Mouse (Mus musculus) spleen, postnatal 14 days (tissue): ENCODE measurements around the gene Palld.

Source experiments
- DNase-seq, 2 experiments: peaks; one replicate each; pipeline ENCODE4 v3.0.0; 2021 to 2022; ENCODE audit warnings: low spot score in 2 of 2

The Palld gene

DNA sequence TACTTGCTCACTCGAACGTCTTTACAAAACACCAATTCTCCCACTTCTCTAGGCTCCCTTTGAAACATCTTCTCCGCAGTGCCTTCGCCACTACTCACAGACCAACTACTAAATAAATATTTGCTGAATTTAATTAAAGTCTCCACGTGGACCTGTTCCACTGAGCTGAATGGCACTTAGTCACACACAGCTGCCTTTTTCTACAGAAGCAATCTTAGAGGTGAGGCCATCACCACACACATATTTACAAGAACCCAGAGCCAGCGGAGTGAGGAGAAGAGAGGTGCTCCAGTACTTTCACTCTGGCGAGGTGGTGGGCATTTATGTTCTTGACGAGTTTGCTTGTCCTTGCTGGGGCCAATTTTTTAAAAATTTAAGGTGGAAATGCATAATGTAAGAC lies 346.3 kb downstream of the Palld start:
- no peak for DNase-seq

DNA sequence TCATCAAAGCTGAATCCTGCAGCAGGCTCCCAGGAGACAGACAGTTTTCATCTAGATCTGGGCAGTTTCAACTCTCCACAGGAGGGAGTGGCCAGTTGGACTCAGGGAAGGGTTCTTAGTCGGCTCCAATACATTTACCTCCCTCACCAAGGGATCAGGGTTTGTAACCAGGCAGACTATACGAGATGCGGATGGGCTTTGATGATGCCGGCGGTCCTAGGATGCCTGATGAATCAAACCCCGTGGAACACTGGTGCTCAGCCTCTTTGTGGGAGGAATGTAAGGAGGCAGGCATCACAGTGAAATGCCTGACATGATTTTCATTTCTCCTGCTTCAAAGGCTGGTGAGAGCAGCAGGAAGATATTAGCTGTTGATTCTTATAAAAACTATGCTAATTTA lies 347.1 kb downstream of the Palld start:
- DNase-seq = no peak

DNA sequence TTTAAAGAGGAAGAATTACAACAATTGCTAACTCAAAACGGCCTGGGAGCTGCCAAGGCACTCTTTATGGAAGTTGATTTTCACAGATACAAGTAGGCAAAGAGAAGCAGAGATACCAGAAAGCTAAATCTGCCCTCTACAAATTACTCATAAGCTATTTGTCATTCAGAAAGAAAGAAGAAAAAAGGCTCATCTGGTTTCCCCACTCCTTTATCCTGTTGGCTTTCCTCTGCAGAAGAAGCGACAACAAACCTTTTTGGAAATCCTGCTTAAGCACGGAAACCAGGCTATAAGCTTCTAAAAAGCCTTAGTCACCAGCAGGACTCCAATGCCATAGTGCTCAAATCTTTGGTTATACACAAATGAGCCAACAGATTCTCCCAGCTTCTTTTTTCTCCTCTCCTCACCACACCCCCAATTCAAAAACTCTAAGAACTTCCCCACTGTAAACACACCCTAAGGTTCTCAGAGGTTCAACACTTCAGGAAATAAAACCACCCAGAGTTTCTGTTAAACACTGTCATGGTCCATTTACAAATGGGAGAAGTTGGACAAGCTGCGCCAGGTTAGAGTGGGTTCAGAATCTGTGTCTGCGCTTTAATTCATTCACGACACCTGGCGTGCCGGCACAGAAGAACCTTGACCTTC lies 349.6 kb downstream of the Palld start:
- no peak for DNase-seq

DNA sequence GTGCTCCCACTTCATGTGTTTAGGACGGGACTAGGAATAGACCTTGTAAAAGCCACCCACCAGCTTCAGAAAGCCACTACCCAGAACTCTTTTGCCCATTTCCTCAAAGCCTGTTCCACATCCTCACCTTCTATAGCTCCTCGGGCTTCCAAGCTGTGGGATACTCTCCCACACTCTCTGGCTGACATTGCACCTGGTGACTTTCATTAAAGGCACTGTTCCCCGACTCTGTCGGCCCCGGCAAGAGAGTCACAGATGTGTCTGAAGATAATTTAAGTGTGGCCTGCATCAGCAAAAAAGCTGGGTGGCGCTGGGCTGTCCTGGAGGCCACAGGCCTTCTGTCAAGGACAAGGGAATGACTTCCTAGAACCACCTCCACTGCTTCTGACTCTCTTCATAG lies 350.3 kb downstream of the Palld start:
- DNase-seq = no peak

DNA sequence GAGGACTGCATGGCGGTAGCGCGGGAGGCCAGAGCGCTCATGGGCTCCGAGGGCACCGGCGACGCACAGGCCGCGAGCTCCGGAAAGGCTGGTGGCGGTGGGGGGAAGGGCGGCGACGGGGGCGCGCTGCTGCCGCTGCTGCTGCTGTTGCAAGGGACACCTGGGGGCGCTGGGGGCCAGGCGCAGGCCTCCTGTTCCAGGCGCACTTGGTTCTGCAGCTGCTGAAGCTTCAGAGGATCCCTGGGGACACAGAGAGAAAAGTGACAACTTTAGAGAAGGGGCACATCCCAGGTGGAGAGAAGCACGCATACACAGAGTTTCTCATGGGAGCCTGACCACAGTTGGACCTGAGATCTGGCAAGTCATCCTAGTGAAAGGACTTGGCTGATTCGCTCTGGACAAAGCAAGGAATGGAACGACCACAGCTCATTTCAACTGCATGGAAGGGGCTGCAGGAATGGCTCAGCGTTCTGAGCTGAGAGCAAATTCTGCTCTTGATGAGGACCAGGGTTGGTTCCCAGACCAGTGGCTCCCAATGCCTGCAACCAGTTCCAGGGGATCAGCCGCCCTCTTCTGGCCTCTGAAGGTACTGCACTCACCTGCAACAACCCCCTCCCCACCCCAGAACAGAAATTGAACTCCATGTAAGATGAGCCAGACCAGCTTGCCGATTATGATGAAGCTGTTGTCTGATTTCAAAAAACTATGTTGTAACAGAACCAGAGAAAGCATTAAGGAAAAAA lies 352.3 kb downstream of the Palld start:
- DNase-seq = no peak

DNA sequence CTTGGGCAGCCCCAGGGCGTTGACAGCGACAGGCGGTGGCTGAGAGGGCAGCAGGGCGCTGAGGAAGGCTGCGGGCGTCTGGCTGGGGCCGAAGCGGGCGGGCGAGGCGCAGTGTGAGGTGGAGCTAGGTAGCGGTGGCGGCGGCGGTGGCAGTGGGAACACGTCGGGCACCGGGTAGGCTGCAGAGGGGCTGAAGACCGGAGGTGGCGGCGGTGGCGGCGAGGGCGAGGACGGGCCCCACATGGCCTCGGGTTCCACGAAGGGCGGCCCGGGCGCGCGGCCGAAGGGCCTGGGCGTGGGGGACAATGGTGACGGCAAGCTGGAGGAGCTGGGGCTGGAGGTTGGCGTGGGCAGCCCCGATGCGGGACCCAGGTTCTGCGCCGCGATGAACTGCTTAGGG lies 352.9 kb downstream of the Palld start:
- no peak for DNase-seq

DNA sequence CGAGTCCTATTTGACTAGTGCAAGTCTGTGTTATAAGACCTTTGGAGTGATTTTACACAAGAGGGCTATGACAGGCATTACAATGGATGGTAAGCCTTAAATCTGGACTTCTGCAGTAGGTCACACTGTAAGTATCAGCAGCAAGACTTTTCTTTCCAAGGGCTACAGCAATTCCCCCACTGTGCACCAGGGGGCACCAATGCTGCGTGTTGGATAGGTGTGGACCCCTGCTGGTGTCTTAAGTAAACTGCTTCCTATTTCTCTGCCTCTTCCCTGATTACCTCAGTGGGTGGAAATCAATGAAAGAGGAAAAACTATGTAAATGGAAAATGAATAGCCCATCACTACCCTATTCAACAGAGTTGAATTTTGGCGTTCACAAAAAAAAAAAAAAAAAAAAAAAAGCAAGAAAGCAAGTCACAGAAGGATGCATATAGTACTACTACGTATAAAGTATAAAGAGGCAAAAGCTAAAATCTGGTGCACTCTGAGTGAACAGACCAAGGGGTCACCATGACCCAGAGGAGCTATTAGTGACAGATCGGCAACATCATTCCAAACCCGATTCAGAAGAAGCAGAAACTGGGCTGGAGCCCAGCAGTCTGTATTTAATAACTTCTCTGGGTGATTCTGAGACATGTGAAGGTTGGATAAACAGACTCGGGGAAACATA lies 362.5 kb downstream of the Palld start:
- DNase-seq = peak; percentile 28 to 62

DNA sequence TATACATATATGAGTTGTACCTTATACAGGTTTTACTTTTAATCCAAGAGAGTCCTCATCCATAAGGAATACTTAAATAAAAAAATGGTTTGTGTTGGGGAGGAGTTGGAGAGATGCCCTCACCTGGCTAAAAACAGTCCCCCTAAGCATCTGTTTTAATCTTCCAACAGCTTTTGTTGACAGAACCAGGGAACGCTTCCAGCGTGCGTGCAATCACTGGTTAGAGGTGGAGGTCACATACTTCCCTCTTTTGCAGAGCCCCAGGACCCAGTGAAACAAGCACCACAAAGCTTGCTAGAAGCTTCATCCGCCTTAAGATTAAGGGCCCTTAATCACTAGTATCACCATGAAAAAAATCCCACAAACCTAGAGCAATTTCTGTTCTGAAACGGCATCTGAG lies 365.0 kb downstream of the Palld start:
- no peak for DNase-seq

DNA sequence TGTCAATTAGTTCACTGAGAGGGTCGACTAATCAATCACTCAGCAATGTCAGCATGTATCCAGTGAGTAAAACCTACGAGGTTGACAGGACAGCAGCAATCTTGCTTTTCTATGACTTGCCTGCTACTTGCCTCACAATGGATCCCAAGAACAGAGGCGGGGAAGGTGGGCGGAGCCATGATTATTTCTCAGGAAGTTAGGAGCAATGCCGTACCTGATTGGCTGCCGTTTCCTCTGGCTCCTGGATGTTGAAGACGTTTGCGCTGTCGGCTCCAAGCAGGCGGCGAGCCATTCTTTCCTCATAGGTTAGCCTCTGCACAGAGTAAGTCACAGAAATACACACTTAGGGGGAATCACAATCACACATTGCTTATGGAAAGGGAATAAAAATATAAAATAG lies 367.0 kb downstream of the Palld start:
- DNase-seq = no peak

DNA sequence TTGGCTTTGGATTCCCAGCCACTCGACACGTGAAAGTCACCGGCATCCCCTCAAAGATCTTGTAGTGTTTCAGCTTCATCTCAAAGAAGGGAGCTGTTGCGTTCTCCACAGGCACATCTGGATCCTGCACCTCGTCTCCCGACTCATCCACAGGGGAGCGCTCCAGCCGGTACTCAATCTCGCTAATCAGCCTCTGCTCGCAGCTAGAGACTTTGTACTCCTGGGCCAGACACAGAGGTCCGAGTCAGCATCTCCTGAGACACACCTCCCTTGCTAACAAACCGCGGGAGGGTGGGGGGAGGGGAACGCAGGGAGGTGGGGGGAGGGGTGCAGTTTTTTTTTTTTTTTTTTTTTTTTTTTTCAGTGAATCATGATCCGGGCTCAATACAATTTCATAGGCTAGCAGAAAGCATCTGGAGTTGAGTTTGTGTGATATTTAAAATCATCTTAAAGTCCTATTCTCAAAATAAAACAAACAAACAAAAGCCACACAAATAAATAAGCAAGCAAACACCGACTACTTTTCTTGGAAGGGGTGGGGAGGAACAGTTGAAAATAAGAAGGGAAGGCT lies 369.0 kb downstream of the Palld start:
- DNase-seq = no peak

DNA sequence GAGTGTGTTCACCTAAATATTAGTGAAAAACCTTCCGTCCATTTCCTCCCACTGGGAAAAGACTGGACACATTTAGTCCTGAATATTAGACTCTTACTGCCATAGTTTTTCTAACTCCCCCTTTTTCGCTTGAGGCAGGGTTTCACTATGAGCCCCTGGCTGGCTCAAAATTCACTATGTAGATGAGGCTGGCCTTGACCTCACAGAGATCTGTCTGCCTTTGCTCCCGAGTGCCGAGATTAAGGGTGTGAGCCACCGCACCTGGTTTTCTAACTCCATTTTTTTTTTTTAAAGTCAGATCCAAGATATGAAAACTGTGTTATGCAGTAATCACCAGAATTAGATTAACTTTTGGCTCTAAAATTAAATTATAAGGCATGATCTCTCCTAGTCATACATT lies 369.7 kb downstream of the Palld start:
- DNase-seq = no peak

DNA sequence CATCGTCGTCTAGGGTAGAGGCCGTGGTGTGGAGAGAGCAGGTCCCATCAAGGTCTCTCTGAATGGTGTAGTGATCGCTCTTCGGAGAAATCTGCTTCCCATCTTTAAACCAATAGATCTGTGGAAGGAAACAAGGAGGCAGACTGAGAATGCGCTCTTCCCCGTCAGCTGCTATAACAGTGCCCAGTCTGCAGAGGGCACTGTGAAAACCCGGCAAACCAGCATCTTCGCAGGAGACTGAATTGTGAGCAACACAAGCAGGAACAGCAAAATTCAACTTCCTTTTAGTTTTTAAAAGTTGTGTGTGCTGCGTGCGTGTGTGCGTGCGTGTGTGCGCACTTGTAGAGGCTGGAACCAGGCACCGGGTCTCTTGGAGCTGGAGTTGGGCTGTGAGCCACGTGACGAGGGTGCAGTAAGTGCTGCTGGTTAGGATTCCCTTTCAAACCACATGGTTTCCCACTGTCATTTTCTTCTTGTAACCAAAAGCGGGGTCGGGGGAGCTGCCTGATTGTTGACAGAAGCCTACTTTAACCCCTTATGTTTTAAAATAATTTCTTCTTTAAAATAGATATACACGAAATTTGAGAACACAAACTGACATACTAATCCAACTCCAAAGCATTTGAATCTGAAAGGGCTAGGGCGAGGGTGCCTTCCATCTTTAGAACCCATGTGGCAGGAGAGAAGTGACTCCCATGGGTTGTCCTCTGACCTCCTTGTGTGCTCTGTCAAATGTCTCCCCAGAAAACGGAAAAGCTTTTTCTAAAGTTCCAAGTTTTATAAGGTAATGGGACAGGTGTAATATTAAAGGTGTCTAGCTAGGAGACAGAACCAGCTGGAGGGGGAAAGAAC lies 370.3 kb downstream of the Palld start:
- DNase-seq = no peak

DNA sequence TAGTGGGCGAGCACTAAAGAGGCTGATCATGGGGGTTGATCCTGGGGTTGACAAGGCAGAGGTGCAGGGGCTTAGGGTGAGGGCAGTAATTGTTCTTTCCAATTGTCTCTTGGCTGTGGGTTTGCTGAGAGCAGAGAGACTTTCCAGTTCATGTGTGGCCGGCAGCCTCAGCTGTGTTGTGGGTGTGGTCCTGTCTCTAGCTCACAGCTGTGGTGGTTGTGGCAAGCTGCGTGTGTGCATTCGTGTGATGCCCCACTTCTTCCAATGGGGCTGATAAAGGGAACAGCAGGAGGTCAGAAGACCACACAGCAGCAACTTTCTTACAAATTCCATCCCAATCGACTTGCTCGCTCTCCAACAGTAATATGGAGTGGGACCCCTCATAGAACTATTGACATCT lies 373.8 kb downstream of the Palld start:
- DNase-seq = no peak

DNA sequence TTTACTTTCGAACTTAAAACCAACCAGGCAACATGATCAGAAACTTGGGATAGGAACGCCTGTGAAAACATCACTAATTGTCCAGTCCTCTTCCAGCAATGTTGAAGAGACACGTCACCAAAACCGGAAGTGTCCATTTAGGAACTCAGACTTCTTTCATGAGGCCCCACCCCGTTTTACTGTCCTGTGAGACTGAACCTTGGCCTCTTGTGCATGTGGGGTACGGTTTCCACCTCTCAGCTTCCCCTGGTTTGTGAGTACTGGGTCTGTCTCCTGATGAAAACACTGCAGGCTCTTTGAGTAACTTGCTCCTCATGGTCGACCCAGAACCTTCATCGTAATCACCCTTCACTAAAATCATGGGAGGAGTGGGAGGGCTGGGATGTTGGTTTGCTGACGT lies 374.3 kb downstream of the Palld start:
- no peak for DNase-seq

DNA sequence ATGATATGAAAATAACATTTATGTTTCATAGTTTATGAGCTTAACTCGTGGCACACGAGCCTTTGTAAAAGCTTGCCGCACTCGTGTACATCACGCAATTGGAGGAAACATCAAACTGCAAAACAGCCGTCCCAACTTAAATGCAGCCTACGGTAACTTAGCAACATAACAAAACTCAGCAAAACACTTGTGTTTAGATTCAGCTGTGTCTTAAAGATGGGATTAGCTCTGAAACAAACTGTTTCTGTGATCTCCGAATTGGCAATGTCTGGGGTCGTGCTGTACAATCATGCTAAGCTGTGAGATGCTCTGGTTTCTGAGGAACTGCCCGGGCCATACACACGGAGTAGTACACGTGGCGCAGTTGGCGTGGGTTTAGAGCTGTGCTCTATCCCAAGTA lies 375.5 kb downstream of the Palld start:
- no peak for DNase-seq

DNA sequence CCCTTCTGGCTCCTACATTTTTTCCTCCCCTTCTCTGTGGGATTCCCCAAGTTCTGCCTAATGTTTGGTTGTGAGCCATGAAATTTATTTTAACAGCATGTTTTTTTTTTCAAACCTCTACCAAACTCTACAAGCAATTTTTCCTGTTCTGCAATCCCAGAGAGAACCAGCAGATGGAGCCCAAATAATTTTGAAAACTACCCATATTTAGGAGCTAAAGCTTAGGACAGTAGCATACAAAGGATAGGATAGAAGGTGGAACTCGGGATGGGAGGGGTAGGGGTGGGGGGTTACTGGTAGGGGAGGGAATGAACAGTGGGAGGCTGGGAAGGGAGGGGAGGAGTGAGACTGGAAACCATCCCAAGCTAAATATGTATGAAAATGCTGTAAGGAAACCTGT lies 380.4 kb downstream of the Palld start:
- no peak for DNase-seq

DNA sequence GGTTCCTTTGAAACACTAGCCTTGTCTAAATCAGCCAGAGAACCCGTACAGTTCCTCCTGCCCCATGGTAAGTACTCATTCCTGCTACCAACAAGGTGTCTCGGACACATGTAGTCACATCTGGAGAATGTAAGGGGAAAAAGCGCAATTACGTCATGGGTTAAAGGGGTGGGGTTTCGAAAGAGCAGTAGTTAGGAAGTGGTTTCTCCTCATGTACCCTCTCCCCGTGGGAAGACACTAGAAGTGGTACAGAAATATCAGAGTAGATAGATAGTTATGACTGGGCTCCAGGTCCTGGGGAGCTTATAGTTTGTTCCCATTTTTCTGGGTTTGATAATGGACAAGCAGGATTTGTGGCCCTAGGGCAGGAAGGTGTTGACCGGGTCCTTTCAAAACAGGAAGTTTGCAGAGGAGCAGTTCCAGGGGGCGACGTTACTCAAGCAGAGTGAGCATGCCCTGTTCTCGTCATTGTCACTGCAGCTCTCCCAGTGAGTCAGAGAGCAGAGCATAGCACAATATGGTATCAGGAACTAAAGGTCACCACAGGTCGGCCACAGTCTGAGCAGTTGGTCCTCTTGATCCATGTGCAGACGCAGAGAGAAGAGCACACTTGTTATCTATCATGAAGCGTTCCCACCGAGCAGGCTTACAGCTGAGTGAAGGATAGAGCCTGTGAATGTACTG lies 384.8 kb downstream of the Palld start:
- DNase-seq = no peak

DNA sequence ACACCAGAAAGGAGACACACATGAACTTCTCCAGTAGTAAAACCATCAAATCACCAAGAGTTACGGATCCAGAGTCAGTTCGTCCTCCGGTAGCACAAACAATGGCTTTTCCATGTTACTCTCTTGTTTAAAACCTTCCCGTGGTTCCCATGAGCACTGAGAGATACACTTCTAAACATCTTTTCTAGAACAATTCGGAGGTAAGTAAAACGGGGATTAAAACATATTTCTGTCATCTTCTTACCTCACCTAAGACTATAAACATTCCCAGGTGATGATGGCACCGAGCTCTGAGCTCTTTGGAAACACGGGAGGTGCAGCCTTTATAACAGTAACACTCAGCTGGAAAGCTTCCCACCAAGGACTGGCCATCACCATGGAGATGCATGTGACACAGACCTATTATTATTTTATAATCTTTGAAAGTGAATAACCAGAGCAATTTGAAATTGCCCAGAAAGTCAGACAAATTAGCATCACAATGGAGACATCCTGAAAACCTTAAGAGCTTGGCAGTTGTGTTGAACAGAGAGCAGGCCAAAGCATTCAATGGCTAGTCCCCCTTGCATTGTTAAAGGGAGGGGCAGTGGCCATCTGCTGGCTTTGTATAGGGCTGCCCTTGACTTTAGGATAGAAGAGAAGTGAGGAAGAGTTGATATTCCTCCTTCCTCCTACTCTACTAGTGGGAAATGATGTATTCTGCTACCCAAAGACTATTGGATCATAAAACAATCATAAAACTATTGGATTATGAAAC lies 385.6 kb downstream of the Palld start:
- DNase-seq = no peak

DNA sequence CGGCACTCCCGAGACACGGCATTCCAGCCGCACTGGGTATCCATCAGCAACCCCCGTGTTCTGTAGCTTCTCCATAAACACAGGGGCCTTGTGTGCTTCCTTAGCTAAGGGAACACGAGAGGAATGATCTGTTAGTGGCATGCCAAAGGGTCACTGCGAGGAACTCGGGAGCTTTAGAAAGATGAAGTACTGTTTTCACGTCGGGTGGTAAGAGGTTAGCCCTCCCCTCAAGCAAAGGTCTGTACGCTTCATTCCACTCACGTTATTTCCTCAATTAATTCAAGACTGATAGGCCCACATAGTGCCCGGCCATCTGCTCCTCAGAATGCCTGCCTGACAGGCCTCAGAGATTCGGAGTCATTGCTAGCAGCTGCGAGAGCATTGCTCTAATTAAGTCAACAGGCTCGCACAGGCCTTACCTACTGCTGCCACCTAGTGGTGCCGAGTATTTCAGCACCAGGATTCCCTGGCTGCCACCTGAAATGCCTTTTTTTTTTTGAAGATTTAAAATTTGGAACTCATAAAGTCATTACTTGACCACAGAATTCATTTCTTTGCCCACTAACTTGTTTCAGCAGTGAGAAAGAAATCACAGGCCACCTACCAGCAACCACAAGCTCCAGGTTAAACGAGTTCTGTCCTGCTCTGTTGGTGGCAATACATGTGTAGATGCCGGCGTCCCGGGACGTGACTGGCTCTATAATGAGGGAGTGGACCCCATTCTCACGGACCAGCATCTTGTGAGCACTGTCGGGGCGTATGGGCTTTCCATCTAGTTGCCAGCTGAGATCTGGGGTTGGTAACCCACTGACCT lies 386.4 kb downstream of the Palld start:
- DNase-seq = peak; percentile 27 to 62
